Comparison of ENCODE assay signal across 22 mouse cellular contexts in the genomic region with DNA sequence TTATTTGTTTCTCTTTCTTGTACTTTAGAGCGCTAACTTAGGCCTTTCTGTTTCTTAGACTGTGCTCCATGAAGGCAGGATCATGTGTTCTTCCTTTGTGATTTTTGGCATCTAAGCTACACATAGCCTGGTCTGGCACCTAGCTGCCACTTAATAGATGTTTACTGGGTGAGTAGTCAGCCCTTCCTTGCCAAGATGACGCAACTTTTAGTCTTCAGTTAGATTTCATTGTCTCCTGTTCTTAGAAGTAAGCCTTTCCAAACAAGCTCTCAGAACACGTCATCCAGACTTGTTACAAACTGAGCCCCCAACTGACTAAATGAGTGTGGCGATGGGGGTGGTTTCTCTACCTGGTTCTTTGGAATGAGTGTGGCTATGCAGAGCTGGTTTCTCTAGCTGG.
A peak's percentile ranks its signal among the peaks of the same experiment; 100 is the strongest.
DNase-seq lines count a peak whose midpoint lies in the region; ATAC-seq and TF ChIP-seq lines count a peak whose summit lies in the region.
"Had no signal": no experiment of that assay in that cellular context is flagged by ENCODE, and none has a peak within 500 bp of the region (broad histone marks: within the 10 kb centered on the region; RNA-seq: fewer than 3 reads in every experiment).

No protein-coding gene starts in this region.

- no peaks in the 10 kb centered on the region for H3K27me3 ChIP-seq in Patski
- H3K27me3 ChIP-seq in hindbrain, embryonic 13.5 days = no peaks in the 10 kb centered on the region
- H3K27me3 ChIP-seq: forebrain, embryonic 15.5 days; heart, embryonic 12.5 days; hindbrain, embryonic 15.5 days; intestine, embryonic 15.5 days; limb, embryonic 12.5 days; midbrain, embryonic 12.5 days had no signal

- TF ChIP-seq CTCF in lung, adult 2 months (IDR thresholded peaks at IDR 0.05; ENCODE audit: insufficient read depth, low read length) = no peak
- TF ChIP-seq CTCF in Patski (IDR thresholded peaks at IDR 0.05) = no peak
- no peak for TF ChIP-seq CTCF in left cerebral cortex, adult 2 months (IDR thresholded peaks at IDR 0.05)

- CTCF ChIA-PET in Patski (lab: Charles Lee) = interaction anchor here (1.1 kb wide), 1 partner anchor 156 kb away, joined by 3 read pairs; no protein-coding TSS in a partner anchor

- H3K27ac ChIP-seq in left cerebral cortex, adult 2 months = no peak overlapping the region
- H3K27ac ChIP-seq in hindbrain, embryonic 13.5 days = no peak overlapping the region
- H3K27ac ChIP-seq: forebrain, embryonic 15.5 days; hindbrain, embryonic 15.5 days; intestine, embryonic 15.5 days; limb, embryonic 12.5 days; midbrain, embryonic 12.5 days had no signal

- H3K4me2 ChIP-seq in hindbrain, embryonic 13.5 days = no peak overlapping the region
- H3K4me2 ChIP-seq: forebrain, embryonic 15.5 days; heart, embryonic 12.5 days; hindbrain, embryonic 15.5 days; intestine, embryonic 15.5 days; limb, embryonic 12.5 days; liver, embryonic 11.5 days; midbrain, embryonic 12.5 days had no signal

- peaks cover 11% of the 10 kb centered on the region for H3K4me1 ChIP-seq in lung, adult 2 months (ENCODE audit: control insufficient read depth, insufficient read depth, low read length)
- H3K4me1 ChIP-seq in hindbrain, embryonic 13.5 days (replicated peaks) = no peaks in the 10 kb centered on the region
- H3K4me1 ChIP-seq: forebrain, embryonic 15.5 days; hindbrain, embryonic 15.5 days; intestine, embryonic 15.5 days; limb, embryonic 12.5 days; midbrain, embryonic 12.5 days had no signal

- WGBS in lung, adult 2 months = 38% methylated on average over 4 of the region's 4 CpGs
- 88% methylated on average over 4 of the region's 4 CpGs for whole genome bisulfite sequencing in hindbrain, embryonic 13.5 days

- no peaks in the 10 kb centered on the region for H3K36me3 ChIP-seq in hindbrain, embryonic 13.5 days
- H3K36me3 ChIP-seq: forebrain, embryonic 15.5 days; heart, embryonic 12.5 days; hindbrain, embryonic 15.5 days; intestine, embryonic 15.5 days; limb, embryonic 12.5 days; midbrain, embryonic 12.5 days had no signal

- TF ChIP-seq POLR2A in lung, adult 2 months (IDR thresholded peaks at IDR 0.05; ENCODE audit: borderline replicate concordance, extremely low read depth, low read depth, low read length) = no peak

- POLR2A ChIA-PET in Patski (lab: Charles Lee) = interaction anchor here (0.7 kb wide), 1 partner anchor 16 kb away, joined by 3 read pairs; no protein-coding TSS in a partner anchor

- in situ Hi-C loops in Patski (cut with MboI; ENCODE audit: low pct_unique_long_range_greater_than_20kb) = loop anchor here (5.0 to 10.0 kb wide), 2 partner anchors 56 to 144 kb away; no protein-coding TSS in a partner anchor

- peak; percentile 78 for ATAC-seq in Patski
- ATAC-seq in hindbrain, embryonic 13.5 days (ENCODE audit: low FRiP score) = no peak
- ATAC-seq in megakaryocyte-erythroid progenitor cell, adult 5-6 weeks (replicated peaks; ENCODE audit: low FRiP score, low TSS enrichment, poor library complexity, severe bottlenecking) = no peak
- ATAC-seq: forebrain, embryonic 15.5 days; intestine, embryonic 15.5 days; liver, postnatal 0 days had no signal

- H3K4me3 ChIP-seq in lung, adult 2 months (replicated peaks; ENCODE audit: extremely low read depth, low read depth, low read length) = no peak overlapping the region
- no peak overlapping the region for H3K4me3 ChIP-seq in left cerebral cortex, adult 2 months
- H3K4me3 ChIP-seq in hindbrain, embryonic 13.5 days = no peak overlapping the region
- H3K4me3 ChIP-seq: forebrain, embryonic 15.5 days; heart, embryonic 12.5 days; hindbrain, embryonic 15.5 days; intestine, embryonic 15.5 days; limb, embryonic 12.5 days; midbrain, embryonic 12.5 days had no signal

- H3K9me3 ChIP-seq in hindbrain, embryonic 13.5 days = no peaks in the 10 kb centered on the region
- H3K9me3 ChIP-seq: forebrain, embryonic 15.5 days; heart, embryonic 12.5 days; hindbrain, embryonic 15.5 days; intestine, embryonic 15.5 days; limb, embryonic 12.5 days; midbrain, embryonic 12.5 days had no signal

- H3K9ac ChIP-seq in hindbrain, embryonic 13.5 days = no peak overlapping the region
- H3K9ac ChIP-seq: forebrain, embryonic 15.5 days; heart, embryonic 12.5 days; hindbrain, embryonic 15.5 days; intestine, embryonic 15.5 days; limb, embryonic 12.5 days; liver, postnatal 0 days; midbrain, embryonic 12.5 days had no signal

- DNase-seq in lung, adult 18-20 months = peak; percentile 24 to 65
- no peak for DNase-seq in lung, adult 2 months
- DNase-seq in Patski (ENCODE audit: low read depth, low spot score) = peak; percentile 67
- DNase-seq in lung, postnatal 25 days (ENCODE audit: low spot score) = peak; percentile 75
- no peak for DNase-seq in left cerebral cortex, adult 2 months (ENCODE audit: extremely low spot score in 1 of 2, low spot score in 2 of 2)
- DNase-seq: adrenal gland, postnatal 25 days; cerebellum, adult 9-10 months; gastrocnemius, postnatal 10 days; heart, adult 18-20 months; kidney, adult 9 months; kidney, postnatal 14 days; liver, postnatal 0 days; thymus, postnatal 14 days had no signal

- intact Hi-C loops in left cerebral cortex, adult 2 months (cut with DNase I) = no loop called here

Comparison
In these comparisons a context has a peak if more than half of its experiments do, and no peak if none do; other contexts are left out.
1. DNase-seq: peak in lung, adult 18-20 months (2 of 2), Patski (single experiment) and lung, postnatal 25 days (single experiment); none in lung, adult 2 months (single experiment) and left cerebral cortex, adult 2 months (0 of 2).